Mouse (Mus musculus) neural tube, embryonic 14.5 days (tissue): ENCODE data around the gene Ddx19a. TPM values are rescaled to one million over a fixed set of nuclear protein-coding genes. Genes with fewer than 3 reads are reported as not detected.
"Not testable (repeated sequence)": the region's sequence is repeated elsewhere in the genome, so short reads cannot be mapped to it uniquely, and the experiment has no call there.

Experiments
- ATAC-seq: fragments of 200-750 bp; cut with Nextera tagmentation; 2 replicates; pipeline ENCODE4 v1.8.0; 2017; ENCODE audit warnings: low read depth, mild to moderate bottlenecking, moderate TSS enrichment, moderate library complexity
- H3K27ac ChIP-seq: fragments of 300-500 bp; sonication (generic); 2 replicates; pipeline ENCODE4 v1.5.1; 2014; ENCODE audit warnings: low read depth, mild to moderate bottlenecking, control low read depth, low read length, moderate library complexity, mixed read lengths
- H3K27me3 ChIP-seq: fragments of 300-500 bp; sonication (generic); 2 replicates; pipeline ENCODE4 v1.6.1; 2014; ENCODE audit warnings: low read length; ENCODE audit not compliant: control insufficient read depth, insufficient read depth
- H3K36me3 ChIP-seq: fragments of 300-500 bp; sonication (generic); 2 replicates; pipeline ENCODE4 v1.6.1; 2014; ENCODE audit warnings: low read length, mixed read lengths; ENCODE audit not compliant: control insufficient read depth, insufficient read depth
- H3K4me1 ChIP-seq: fragments of 300-500 bp; sonication (generic); 2 replicates; pipeline ENCODE4 v1.6.1; 2014; ENCODE audit warnings: low read length; ENCODE audit not compliant: control insufficient read depth, insufficient read depth
- H3K4me2 ChIP-seq: fragments of 300-500 bp; sonication (generic); 2 replicates; pipeline ENCODE4 v1.6.1; 2014; ENCODE audit warnings: mild to moderate bottlenecking, low read depth, low read length, control low read depth
- H3K4me3 ChIP-seq: fragments of 300-500 bp; sonication (generic); 2 replicates; pipeline ENCODE4 v1.5.1; 2014; ENCODE audit warnings: low read depth, low read length, control low read depth, mixed read lengths
- H3K9ac ChIP-seq: fragments of 300-500 bp; sonication (generic); replicated peaks from 2 replicates; pipeline ENCODE4 v1.6.1; 2014; ENCODE audit warnings: low read depth, mild to moderate bottlenecking, control low read depth, low read length, mixed read lengths
- H3K9me3 ChIP-seq: fragments of 300-500 bp; sonication (generic); 2 replicates; pipeline ENCODE4 v1.6.1; 2016; ENCODE audit warnings: low read length; ENCODE audit not compliant: control insufficient read depth
- WGBS: fragments of 180-500 bp; shearing (Covaris S2); extraction: QIAGEN DNeasy Blood & Tissue Kit; methylation state at CpG from one replicate; pipeline ENCODE4 v1.1.7; 2014; 5-methylcytosine and 5-hydroxymethylcytosine counted together
- polyA plus RNA-seq: library from polyadenylated mRNA; unstranded; fragments of >200 nt; fragmentation: Nextera tagmentation; extraction: Ambion mirVana; gene quantifications from 2 replicates; pipeline ENCODE4 v1.2.1, GENCODE M21; 2014

The Ddx19a gene
- polyA plus RNA-seq, 1 experiment from 2014 or later, result 14.8 TPM

GRCm38 (mm10) chr8:110981304-110981703, 16.3 kb downstream of the Ddx19a start:
- Histone ChIP-seq H3K9me3 (no peaks in the 10 kb centered on the region), H3K36me3 (peaks cover 59% of the 10 kb centered on the region), H3K4me2 (no peak overlapping the region), H3K4me3 (no peak overlapping the region), H3K27ac (no peak overlapping the region), H3K9ac (no peak overlapping the region), H3K27me3 (no peaks in the 10 kb centered on the region), H3K4me1 (no peaks in the 10 kb centered on the region)
- 91% methylated on average over 2 of the region's 2 CpGs for WGBS
- ATAC-seq, result no peak

- ATAC-seq, H3K4me1 ChIP-seq, H3K9me3 ChIP-seq, H3K4me2 ChIP-seq, H3K4me3 ChIP-seq, H3K9ac ChIP-seq, H3K27ac ChIP-seq, H3K27me3 ChIP-seq: not testable (repeated sequence)
- 91% methylated on average over 2 of the region's 2 CpGs for WGBS
- peaks cover 47% of the 10 kb centered on the region for H3K36me3 ChIP-seq
These were observed 19.6 kb downstream of the Ddx19a start for GRCm38 (mm10) chr8:110977987-110978386.

- not testable (repeated sequence) for H3K27ac ChIP-seq, H3K4me2 ChIP-seq, H3K4me1 ChIP-seq, H3K9me3 ChIP-seq, ATAC-seq, H3K9ac ChIP-seq, H3K27me3 ChIP-seq, H3K4me3 ChIP-seq
- WGBS, result 89% methylated on average over 8 of the region's 8 CpGs
- H3K36me3 ChIP-seq, result peaks cover 34% of the 10 kb centered on the region
These were observed 21.1 kb downstream of the Ddx19a start for GRCm38 (mm10) chr8:110976532-110976931.

- H3K27me3 ChIP-seq, result no peaks in the 10 kb centered on the region
These were observed 27.5 kb downstream of the Ddx19a start for GRCm38 (mm10) chr8:110969910-110970770.

GRCm38 (mm10) chr8:110967326-110967725, 30.3 kb downstream of the Ddx19a start:
- Histone ChIP-seq H3K9me3 (no peaks in the 10 kb centered on the region), H3K4me1 (peaks cover 7% of the 10 kb centered on the region; the same call in 1 of the 2 replicates), H3K27ac (no peak overlapping the region), H3K27me3 (no peaks in the 10 kb centered on the region), H3K9ac (no peak overlapping the region), H3K4me2 (no peak overlapping the region), H3K4me3 (no peak overlapping the region), H3K36me3 (peaks cover 13% of the 10 kb centered on the region)
- ATAC-seq, result no peak
- 83% methylated on average over 9 of the region's 9 CpGs for WGBS

More at GRCm38 (mm10) chr8:110969910-110970770, 27.5 kb downstream of the Ddx19a start:
- Histone ChIP-seq H3K4me1 (peaks cover 7% of the 10 kb centered on the region; the same call in 1 of the 2 replicates), H3K9ac (peak overlapping the region; percentile 72), H3K4me3 (peak overlapping the region; percentile 43), H3K9me3 (no peaks in the 10 kb centered on the region), H3K4me2 (peak overlapping the region; percentile 73), H3K27ac (0 out of 2 replicates have a peak overlapping the region, but pooled peaks have one; percentile 34), H3K36me3 (peaks cover 9% of the 10 kb centered on the region)
- 6% methylated on average over 45 of the region's 45 CpGs for WGBS
- peak; percentile 98 for ATAC-seq

GRCm38 (mm10) chr8:110966586-110966985, 31.0 kb downstream of the Ddx19a start:
- peaks cover 7% of the 10 kb centered on the region; the same call in 1 of the 2 replicates for H3K4me1 ChIP-seq
- H3K4me2 ChIP-seq, result no peak overlapping the region
- H3K27ac ChIP-seq, result no peak overlapping the region
- no peak for ATAC-seq
- H3K27me3 ChIP-seq, result no peaks in the 10 kb centered on the region
- peaks cover 17% of the 10 kb centered on the region for H3K36me3 ChIP-seq
- H3K9me3 ChIP-seq, result no peaks in the 10 kb centered on the region
- H3K4me3 ChIP-seq, result no peak overlapping the region
- H3K9ac ChIP-seq, result no peak overlapping the region
- 89% methylated on average over 8 of the region's 8 CpGs for WGBS

- H3K9ac ChIP-seq, result no peak overlapping the region
- peaks cover 3% of the 10 kb centered on the region; the same call in 1 of the 2 replicates for H3K4me1 ChIP-seq
- H3K27ac ChIP-seq, result no peak overlapping the region
- H3K4me2 ChIP-seq, result no peak overlapping the region
- H3K36me3 ChIP-seq, result peaks cover 17% of the 10 kb centered on the region
- no peak for ATAC-seq
- no peaks in the 10 kb centered on the region for H3K27me3 ChIP-seq
- H3K9me3 ChIP-seq, result no peaks in the 10 kb centered on the region
- WGBS, result 66% methylated on average over 7 of the region's 7 CpGs
- no peak overlapping the region for H3K4me3 ChIP-seq
These were observed 32.0 kb downstream of the Ddx19a start for GRCm38 (mm10) chr8:110965594-110965993.

- Histone ChIP-seq H3K4me3 (no peak overlapping the region), H3K9me3 (no peaks in the 10 kb centered on the region), H3K4me2 (no peak overlapping the region), H3K36me3 (peaks cover 21% of the 10 kb centered on the region), H3K27me3 (no peaks in the 10 kb centered on the region), H3K27ac (no peak overlapping the region), H3K9ac (no peak overlapping the region), H3K4me1 (0 out of 2 replicates have a peak, but pooled peaks cover under 1% of the 10 kb centered on the region)
- ATAC-seq, result no peak
- WGBS, result 64% methylated on average over 7 of the region's 7 CpGs
These were observed 32.9 kb downstream of the Ddx19a start for GRCm38 (mm10) chr8:110964666-110965065.

GRCm38 (mm10) chr8:110963051-110963450, 34.5 kb downstream of the Ddx19a start:
- no peaks in the 10 kb centered on the region for H3K9me3 ChIP-seq
- H3K4me3 ChIP-seq, result no peak overlapping the region
- H3K4me2 ChIP-seq, result no peak overlapping the region
- WGBS, result 97% methylated on average over 2 of the region's 2 CpGs
- no peak for ATAC-seq
- no peak overlapping the region for H3K9ac ChIP-seq
- no peaks in the 10 kb centered on the region for H3K4me1 ChIP-seq
- peaks cover 21% of the 10 kb centered on the region for H3K36me3 ChIP-seq
- H3K27ac ChIP-seq, result no peak overlapping the region
- H3K27me3 ChIP-seq, result no peaks in the 10 kb centered on the region
